Mouse (Mus musculus) adrenal gland, adult 2 months (tissue): ENCODE data around the gene Vsx1. TPM values are rescaled to one million over a fixed set of nuclear protein-coding genes. Genes with fewer than 3 reads are reported as not detected.

ENCODE experiments used
- DNase-seq: peaks from one replicate; pipeline ENCODE4 v3.0.0; 2021
- polyA plus RNA-seq: library from polyadenylated mRNA; depleted of rRNA; stranded (reverse); fragments of >200 nt; gene quantifications from 2 replicates; pipeline ENCODE4 v1.2.3, GENCODE M21; 2012; rRNA removed
- total RNA-seq, 2 experiments: library from RNA; stranded (reverse); gene quantifications; 2 replicates each; pipeline ENCODE4 v1.2.3; 2021

Gene Vsx1
- total and polyA plus RNA-seq, 3 experiments: not detected

GRCm38 (mm10) chr2:150646411-150647121 is 42.6 kb downstream of the Vsx1 start:
- DNase-seq: no peak

- DNase-seq: peak; percentile 55
Observed at GRCm38 (mm10) chr2:150645225-150645624, 43.9 kb downstream of the Vsx1 start.

- DNase-seq: no peak
Observed at GRCm38 (mm10) chr2:150643726-150644415, 45.3 kb downstream of the Vsx1 start.

GRCm38 (mm10) chr2:150643166-150643565 is 46.0 kb downstream of the Vsx1 start:
- peak; percentile 62 for DNase-seq

- DNase-seq: no peak
Observed at GRCm38 (mm10) chr2:150638370-150638733, 50.8 kb downstream of the Vsx1 start.

- DNase-seq: no peak
Observed at GRCm38 (mm10) chr2:150637702-150638369, 51.3 kb downstream of the Vsx1 start.

GRCm38 (mm10) chr2:150635877-150636446 is 53.2 kb downstream of the Vsx1 start:
- DNase-seq: no peak

Other genes with a start within 250 kb of the Vsx1 start
- 1 to 10 TPM; 4.7 to 5.8 TPM for gene Zfp442, start 237.9 kb downstream of the Vsx1 start, total RNA-seq
- gene Zfp442, start 237.9 kb downstream of the Vsx1 start, polyA plus RNA-seq: 0.04 and 0.19 TPM in 2 replicates
- 1 to 10 TPM in 1 of 2 experiments, under 1 TPM in 1; 0.89 to 1.7 TPM for gene Zfp345, start 204.3 kb downstream of the Vsx1 start, total RNA-seq
- not detected in 2 replicates for gene Zfp345, start 204.3 kb downstream of the Vsx1 start, polyA plus RNA-seq
- gene Cst7, start 118.9 kb downstream of the Vsx1 start, total RNA-seq: not detected
- gene Cst7, start 118.9 kb downstream of the Vsx1 start, polyA plus RNA-seq: 0.18 and 0.20 TPM in 2 replicates
- 100 to 1,000 TPM; 113 to 195 TPM for gene Apmap, start 80.8 kb downstream of the Vsx1 start, total RNA-seq
- 45.3 and 46.1 TPM in 2 replicates for gene Apmap, start 80.8 kb downstream of the Vsx1 start, polyA plus RNA-seq
- gene Acss1, start 20.9 kb downstream of the Vsx1 start, total RNA-seq: 10 to 100 TPM; 23.5 to 38.3 TPM
- gene Acss1, start 20.9 kb downstream of the Vsx1 start, polyA plus RNA-seq: 30.3 and 49.8 TPM in 2 replicates
- 10 to 100 TPM in 1 of 2 experiments, 1 to 10 TPM in 1; 9.9 to 11.5 TPM for gene Entpd6, start 59.7 kb upstream of the Vsx1 start, total RNA-seq
- 13.3 and 21.0 TPM in 2 replicates for gene Entpd6, start 59.7 kb upstream of the Vsx1 start, polyA plus RNA-seq
- 10 to 100 TPM; 41.1 to 55.2 TPM for gene Pygb, start 97.4 kb upstream of the Vsx1 start, total RNA-seq
- gene Pygb, start 97.4 kb upstream of the Vsx1 start, polyA plus RNA-seq: 28.5 and 37.3 TPM in 2 replicates
- 10 to 100 TPM; 79.2 to 82.0 TPM for gene Abhd12, start 215.4 kb upstream of the Vsx1 start, total RNA-seq
- gene Abhd12, start 215.4 kb upstream of the Vsx1 start, polyA plus RNA-seq: 45.5 and 46.9 TPM in 2 replicates
- 1 to 10 TPM; 1.5 to 2.7 TPM for gene Gins1, start 216.0 kb upstream of the Vsx1 start, total RNA-seq
- gene Gins1, start 216.0 kb upstream of the Vsx1 start, polyA plus RNA-seq: 0.65 and 0.70 TPM in 2 replicates